Mouse (Mus musculus): ENCODE results near the gene Olfr796. TPM values are rescaled to one million over a fixed set of nuclear protein-coding genes. Genes with fewer than 3 reads are reported as not detected.

The Olfr796 gene
- polyA plus RNA-seq, 1 experiment from 2014 or later: not detected

Small RNA genes within 50 kb of the gene (microRNA-seq; reads per million reads assigned to microRNA genes)
- gene Gm23252 (ENCODE audit: borderline number of aligned reads): not detected

Other genes with a start within 250 kb of the Olfr796 start
- gene Olfr784, start 228.5 kb downstream of the Olfr796 start, polyA plus RNA-seq (2014; fragmentation: Nextera tagmentation; extraction: Ambion mirVana): 0.07 TPM in 1 of 2 replicates, not detected in the other
- gene Olfr785, start 207.1 kb downstream of the Olfr796 start, polyA plus RNA-seq (2014; fragmentation: Nextera tagmentation; extraction: Ambion mirVana): not detected in 2 replicates
- gene Olfr786, start 185.3 kb downstream of the Olfr796 start, polyA plus RNA-seq (2014; fragmentation: Nextera tagmentation; extraction: Ambion mirVana): not detected in 2 replicates
- gene Olfr787, start 150.7 kb downstream of the Olfr796 start, polyA plus RNA-seq (2014; fragmentation: Nextera tagmentation; extraction: Ambion mirVana): not detected in 2 replicates
- not detected in 2 replicates for gene Olfr788, start 141.6 kb downstream of the Olfr796 start, polyA plus RNA-seq (2014; fragmentation: Nextera tagmentation; extraction: Ambion mirVana)
- not detected in 2 replicates for gene Olfr789, start 127.8 kb downstream of the Olfr796 start, polyA plus RNA-seq (2014; fragmentation: Nextera tagmentation; extraction: Ambion mirVana)
- gene Olfr790, start 114.1 kb downstream of the Olfr796 start, polyA plus RNA-seq (2014; fragmentation: Nextera tagmentation; extraction: Ambion mirVana): not detected in 2 replicates
- not detected in 2 replicates for gene Olfr791, start 90.8 kb downstream of the Olfr796 start, polyA plus RNA-seq (2014; fragmentation: Nextera tagmentation; extraction: Ambion mirVana)
- gene Olfr792, start 73.4 kb downstream of the Olfr796 start, polyA plus RNA-seq (2014; fragmentation: Nextera tagmentation; extraction: Ambion mirVana): not detected in 2 replicates
- not detected in 2 replicates for gene Olfr794, start 44.9 kb downstream of the Olfr796 start, polyA plus RNA-seq (2014; fragmentation: Nextera tagmentation; extraction: Ambion mirVana)
- not detected in 2 replicates for gene Olfr798, start 15.4 kb upstream of the Olfr796 start, polyA plus RNA-seq (2014; fragmentation: Nextera tagmentation; extraction: Ambion mirVana)
- gene Olfr799, start 24.9 kb upstream of the Olfr796 start, polyA plus RNA-seq (2014; fragmentation: Nextera tagmentation; extraction: Ambion mirVana): not detected in 2 replicates
- not detected in 2 replicates for gene Olfr800, start 45.1 kb upstream of the Olfr796 start, polyA plus RNA-seq (2014; fragmentation: Nextera tagmentation; extraction: Ambion mirVana)
- gene Olfr801, start 61.3 kb upstream of the Olfr796 start, polyA plus RNA-seq (2014; fragmentation: Nextera tagmentation; extraction: Ambion mirVana): not detected in 2 replicates
- not detected in 2 replicates for gene Olfr802, start 75.6 kb upstream of the Olfr796 start, polyA plus RNA-seq (2014; fragmentation: Nextera tagmentation; extraction: Ambion mirVana)
- not detected in 2 replicates for gene Olfr803, start 81.7 kb upstream of the Olfr796 start, polyA plus RNA-seq (2014; fragmentation: Nextera tagmentation; extraction: Ambion mirVana)
- not detected in 2 replicates for gene Olfr804, start 90.6 kb upstream of the Olfr796 start, polyA plus RNA-seq (2014; fragmentation: Nextera tagmentation; extraction: Ambion mirVana)
- gene Olfr805, start 116.8 kb upstream of the Olfr796 start, polyA plus RNA-seq (2014; fragmentation: Nextera tagmentation; extraction: Ambion mirVana): not detected in 2 replicates
- gene Olfr806, start 129.4 kb upstream of the Olfr796 start, polyA plus RNA-seq (2014; fragmentation: Nextera tagmentation; extraction: Ambion mirVana): not detected in 2 replicates
- gene Olfr807, start 145.2 kb upstream of the Olfr796 start, polyA plus RNA-seq (2014; fragmentation: Nextera tagmentation; extraction: Ambion mirVana): not detected in 2 replicates
- gene Olfr808, start 152.9 kb upstream of the Olfr796 start, polyA plus RNA-seq (2014; fragmentation: Nextera tagmentation; extraction: Ambion mirVana): not detected in 2 replicates
- not detected in 2 replicates for gene Olfr809, start 162.1 kb upstream of the Olfr796 start, polyA plus RNA-seq (2014; fragmentation: Nextera tagmentation; extraction: Ambion mirVana)
- gene Olfr810, start 182.3 kb upstream of the Olfr796 start, polyA plus RNA-seq (2014; fragmentation: Nextera tagmentation; extraction: Ambion mirVana): not detected in 2 replicates
- gene Olfr811, start 191.8 kb upstream of the Olfr796 start, polyA plus RNA-seq (2014; fragmentation: Nextera tagmentation; extraction: Ambion mirVana): not detected in 2 replicates
- gene Olfr812, start 233.5 kb upstream of the Olfr796 start, polyA plus RNA-seq (2014; fragmentation: Nextera tagmentation; extraction: Ambion mirVana): not detected in 2 replicates
- not detected in 2 replicates for gene Olfr813, start 242.8 kb upstream of the Olfr796 start, polyA plus RNA-seq (2014; fragmentation: Nextera tagmentation; extraction: Ambion mirVana)